Mouse (Mus musculus) lung, postnatal 25 days (tissue): Measurements from ENCODE around the gene Rpp21.

Experiments used
- DNase-seq: peaks from one replicate; pipeline ENCODE4 v3.0.0; 2022; ENCODE audit warnings: low spot score

Rpp21 gene

DNA sequence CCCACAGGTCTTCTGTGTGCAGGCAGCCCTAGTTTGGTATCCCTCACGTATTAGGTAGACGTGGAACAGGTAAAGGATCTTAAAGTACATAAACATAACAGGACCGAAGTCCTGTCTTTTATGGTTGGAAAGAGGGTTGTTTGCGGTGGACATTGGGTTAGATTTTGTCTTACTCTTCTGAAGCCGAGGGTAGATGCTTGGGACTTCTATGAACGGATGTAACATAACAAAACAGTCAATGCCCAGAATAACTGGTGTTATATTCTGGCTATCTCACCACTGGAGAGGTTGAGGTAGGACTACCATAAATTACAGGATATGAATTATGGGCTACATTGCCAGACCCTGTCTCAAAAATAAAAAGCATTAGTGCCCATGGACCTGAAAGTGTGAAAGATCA, at the start of gene Rpp21:
TSS of gene Rpp21 (minus strand) at position 101 of the 400 bp plus-strand sequence.
- no peak for DNase-seq

GRCm38 (mm10) chr17:36286390-36286789, 28.5 kb upstream of the Rpp21 start, which contains the start of gene H2-M10.2:
Gene H2-M10.2, minus strand, starts transcription at chr17:36286490.
- DNase-seq = no peak

DNA sequence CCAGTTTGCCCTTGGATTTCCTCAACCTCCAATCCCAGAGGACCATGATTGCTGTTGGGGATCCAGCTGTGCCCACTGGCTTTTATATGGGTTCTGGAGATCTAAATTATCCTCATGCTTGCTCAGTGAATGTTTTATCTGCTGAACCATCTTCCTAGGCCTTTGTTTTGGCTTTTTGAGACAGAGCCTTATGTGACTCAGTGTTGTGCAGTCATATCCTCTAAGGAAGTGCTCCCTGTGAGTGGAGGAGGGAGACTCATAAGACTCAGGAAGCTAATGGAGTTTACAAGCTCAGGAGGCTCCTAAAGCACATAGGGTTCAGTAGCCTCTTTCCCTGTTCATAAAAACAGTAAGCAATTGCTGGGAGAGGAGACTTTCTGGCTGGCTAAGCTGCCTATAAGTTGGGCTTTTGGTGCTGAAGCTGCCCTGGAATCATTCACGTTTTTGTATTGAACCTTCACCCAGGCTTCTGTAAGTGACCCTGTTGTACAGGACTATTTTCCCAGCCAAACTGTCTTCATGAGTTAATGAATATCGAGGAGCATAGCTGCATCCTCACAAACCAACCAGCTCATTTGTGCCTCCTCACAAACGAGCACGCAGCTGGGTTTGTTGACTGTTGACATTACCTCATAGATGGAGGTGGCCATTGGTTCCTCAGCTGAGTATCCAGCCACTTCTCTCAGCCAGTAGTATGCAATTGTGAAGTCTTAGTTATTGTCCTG, 23.8 kb upstream of the Rpp21 start:
- no peak for DNase-seq

GRCm38 (mm10) chr17:36274776-36275175, 16.9 kb upstream of the Rpp21 start:
- DNase-seq = no peak

DNA sequence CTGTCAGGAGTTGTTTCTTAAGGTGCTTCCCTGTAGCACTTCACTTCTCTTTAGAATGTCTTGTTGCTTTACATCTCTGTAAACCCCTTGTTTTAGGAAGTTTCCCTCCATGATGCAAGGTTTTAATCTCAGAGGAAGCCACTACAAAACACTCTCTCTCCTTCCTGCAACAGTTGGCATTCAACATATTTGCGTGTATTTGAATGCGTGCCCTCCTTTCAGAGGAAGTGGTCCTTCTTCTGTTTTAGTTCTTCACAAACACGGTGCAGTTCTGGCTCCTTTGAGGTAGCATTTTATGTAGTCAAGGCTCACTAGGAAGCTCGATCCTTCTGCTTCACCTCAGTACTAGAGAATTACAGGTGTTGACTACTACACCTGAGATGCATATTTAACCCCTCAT, 15.9 kb upstream of the Rpp21 start:
- no peak for DNase-seq

- DNase-seq = no peak
Observed at GRCm38 (mm10) chr17:36272643-36273366, 14.9 kb upstream of the Rpp21 start.

- peak; percentile 83 for DNase-seq
Observed at GRCm38 (mm10) chr17:36271586-36272256, 13.9 kb upstream of the Rpp21 start, which contains the start of gene Trim39. Gene Trim39, minus strand, starts transcription at chr17:36272247.

- peak; percentile 88 for DNase-seq
Observed at GRCm38 (mm10) chr17:36270956-36271585, 13.2 kb upstream of the Rpp21 start.

- DNase-seq = peak; percentile 40
Observed at GRCm38 (mm10) chr17:36265834-36266233, 8.0 kb upstream of the Rpp21 start.

GRCm38 (mm10) chr17:36264273-36264925, 6.5 kb upstream of the Rpp21 start:
- no peak for DNase-seq

- no peak for DNase-seq
Observed at GRCm38 (mm10) chr17:36261511-36262166, 3.8 kb upstream of the Rpp21 start.

DNA sequence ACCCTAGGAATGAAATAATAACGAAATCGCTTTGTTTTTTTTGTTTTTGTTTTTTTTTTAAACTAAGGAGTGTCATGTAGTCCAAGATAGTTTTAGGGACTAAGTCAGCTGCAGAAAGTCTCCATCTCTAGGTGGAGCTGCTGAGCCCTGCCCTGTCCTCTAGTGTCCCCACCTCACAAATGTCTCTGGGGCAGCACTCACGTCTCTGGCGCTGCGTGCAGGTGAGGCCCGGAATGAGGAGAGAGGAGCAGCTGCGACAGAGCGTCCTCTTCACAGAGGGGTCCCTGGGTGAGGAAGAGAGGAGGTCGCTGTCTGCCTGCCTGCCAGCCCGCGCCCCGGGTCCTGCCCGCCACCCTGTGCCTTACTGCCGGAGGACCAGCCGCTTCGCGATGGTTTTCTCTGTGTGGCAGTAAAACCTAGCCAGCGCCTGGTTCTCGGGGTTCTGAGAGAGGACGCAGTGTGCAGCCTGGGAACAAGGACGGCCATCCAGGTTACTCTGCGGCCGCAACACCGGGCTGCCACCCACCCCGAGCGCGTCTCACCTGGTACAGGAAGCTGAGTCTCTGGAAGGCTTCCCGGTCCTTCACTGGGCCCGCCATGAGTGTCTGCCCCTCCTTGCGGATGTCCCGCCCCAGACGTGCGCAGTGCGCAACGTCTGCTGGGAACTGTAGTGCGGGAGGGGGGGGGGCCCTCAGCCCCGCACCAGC, 475 bp downstream of the Rpp21 start:
- peak; percentile 90 for DNase-seq

DNA sequence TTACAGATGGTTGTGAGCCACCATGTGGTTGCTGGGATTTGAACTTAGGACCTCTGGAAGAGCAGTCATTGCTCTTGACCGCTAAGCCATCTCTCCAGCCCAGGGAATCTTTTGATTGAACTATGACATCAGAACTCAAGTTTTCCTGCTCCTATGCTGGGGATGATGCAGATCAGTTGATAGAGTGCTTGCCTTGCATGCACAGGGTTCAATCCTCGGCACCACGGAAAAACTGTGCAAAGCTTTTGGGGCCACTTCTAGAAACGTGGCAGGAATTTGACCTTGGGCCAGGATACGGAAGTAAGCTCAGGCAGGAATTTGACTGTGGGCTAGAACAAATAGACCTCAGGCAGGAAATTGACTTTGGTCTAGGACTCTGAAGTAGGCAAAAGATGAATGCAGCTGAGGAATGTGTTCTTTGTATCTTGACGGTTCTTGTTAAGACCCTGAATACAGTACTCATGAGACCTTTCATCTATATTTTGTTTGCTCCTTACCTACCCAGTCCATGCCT, 4.7 kb downstream of the Rpp21 start:
- DNase-seq = no peak

- DNase-seq = peak; percentile 21
Observed at GRCm38 (mm10) chr17:36252250-36252876, 5.5 kb downstream of the Rpp21 start.

DNA sequence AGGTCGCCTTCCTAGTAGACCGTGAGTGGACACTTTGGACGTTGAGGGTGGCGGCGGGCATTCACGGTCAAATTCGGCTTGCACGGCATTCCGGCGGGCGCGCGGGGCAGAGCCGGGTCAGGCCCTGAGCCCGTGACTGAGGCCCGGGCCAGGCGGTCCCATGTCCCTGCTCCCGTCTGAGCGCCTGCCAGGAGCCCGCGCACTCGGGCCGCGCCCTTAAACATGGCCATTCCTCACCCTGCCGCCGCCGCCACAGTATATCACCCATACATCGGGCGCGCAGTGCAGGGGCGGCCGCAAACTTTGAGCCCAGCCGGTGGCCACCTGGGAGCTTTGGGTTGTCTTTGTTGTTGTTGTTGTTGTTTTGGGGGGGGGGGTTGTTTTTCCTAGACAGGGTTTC, 9.0 kb downstream of the Rpp21 start:
- DNase-seq = no peak

GRCm38 (mm10) chr17:36245741-36246140, 12.1 kb downstream of the Rpp21 start:
- DNase-seq = no peak

GRCm38 (mm10) chr17:36244031-36244430, 13.8 kb downstream of the Rpp21 start:
- no peak for DNase-seq

GRCm38 (mm10) chr17:36240637-36241213, 17.1 kb downstream of the Rpp21 start:
- DNase-seq = no peak

DNA sequence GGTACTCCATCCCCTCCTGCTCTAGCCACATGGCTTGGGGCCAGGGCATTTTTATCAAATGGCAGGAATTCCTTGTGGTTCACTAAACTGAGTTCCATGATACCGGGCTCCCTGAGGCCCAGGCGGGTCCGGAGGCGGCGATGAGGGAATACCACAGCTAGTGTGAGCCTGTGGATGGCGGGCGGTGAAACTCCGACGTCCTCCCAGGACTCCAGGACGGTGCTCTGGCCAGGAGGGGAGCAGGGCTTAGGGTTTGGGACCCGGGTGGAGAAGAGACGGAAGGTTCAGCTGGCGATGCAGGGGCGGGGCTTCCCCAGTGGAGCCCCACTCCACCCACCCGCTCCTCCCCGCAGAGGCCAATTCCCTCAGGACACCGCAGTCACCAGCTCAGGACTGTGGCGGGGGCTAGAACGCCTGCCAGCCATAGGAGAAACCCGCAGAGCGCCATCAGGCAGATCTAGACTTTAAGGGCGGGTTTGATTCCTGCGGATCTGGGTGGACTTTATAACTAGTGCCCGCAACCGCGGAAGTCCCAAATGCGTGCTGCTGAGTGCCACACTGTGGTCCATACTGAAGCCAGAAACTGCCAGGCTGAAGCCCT, 20.4 kb downstream of the Rpp21 start:
- DNase-seq = no peak
